ENCODE assay signal across 10 mouse cellular contexts in genomic region chr5:133666473-133666872, GRCm38 (mm10).
DNase-seq lines count a peak whose midpoint lies in the region; ATAC-seq and TF ChIP-seq lines count a peak whose summit lies in the region.
"Had no signal": no experiment of that assay in that cellular context is flagged by ENCODE, and none has a peak within 500 bp of the region (broad histone marks: within the 10 kb centered on the region; RNA-seq: fewer than 3 reads in every experiment).

No protein-coding gene starts in this region.

- H3K27me3 ChIP-seq in ES-Bruce4 (ENCODE audit: control insufficient read depth, insufficient read depth, low read length, poor library complexity, severe bottlenecking), result no peaks in the 10 kb centered on the region
- H3K27me3 ChIP-seq in embryonic facial prominence, embryonic 11.5 days (ENCODE audit: control insufficient read depth, insufficient read depth, low read length), result no peaks in the 10 kb centered on the region
- no peaks in the 10 kb centered on the region for H3K27me3 ChIP-seq in limb, embryonic 11.5 days (ENCODE audit: control insufficient read depth, insufficient read depth, low read length)

- no peak overlapping the region for H3K27ac ChIP-seq in ES-Bruce4 (ENCODE audit: insufficient read depth, low read length)
- no peak overlapping the region for H3K27ac ChIP-seq in embryonic facial prominence, embryonic 11.5 days (replicated peaks; ENCODE audit: low read depth, low read length)
- no peak overlapping the region for H3K27ac ChIP-seq in limb, embryonic 11.5 days (replicated peaks; ENCODE audit: low read depth, low read length)
- H3K27ac ChIP-seq: heart, embryonic 15.5 days had no signal

- TF ChIP-seq POLR2A in ES-Bruce4 (IDR thresholded peaks at IDR 0.05; ENCODE audit: insufficient read depth, low read length), result no peak

- H3K4me2 ChIP-seq in embryonic facial prominence, embryonic 11.5 days (ENCODE audit: low read depth, low read length), result no peak overlapping the region
- no peak overlapping the region for H3K4me2 ChIP-seq in limb, embryonic 11.5 days (ENCODE audit: low read depth, severe bottlenecking)
- H3K4me2 ChIP-seq: heart, embryonic 15.5 days had no signal

- H3K4me1 ChIP-seq in ES-Bruce4 (ENCODE audit: control insufficient read depth, insufficient read depth, low read length), result no peaks in the 10 kb centered on the region
- H3K4me1 ChIP-seq in embryonic facial prominence, embryonic 11.5 days (ENCODE audit: control insufficient read depth, insufficient read depth, low read length), result no peaks in the 10 kb centered on the region
- no peaks in the 10 kb centered on the region for H3K4me1 ChIP-seq in limb, embryonic 11.5 days (ENCODE audit: control insufficient read depth, insufficient read depth, low read length)

- H3K4me3 ChIP-seq in ES-Bruce4 (ENCODE audit: low read depth, low read length), result no peak overlapping the region
- H3K4me3 ChIP-seq in embryonic facial prominence, embryonic 11.5 days (ENCODE audit: low read depth, low read length), result no peak overlapping the region
- H3K4me3 ChIP-seq in limb, embryonic 11.5 days (ENCODE audit: low read depth, low read length), result no peak overlapping the region
- H3K4me3 ChIP-seq: heart, embryonic 15.5 days; myocyte had no signal

- H3K36me3 ChIP-seq in ES-Bruce4 (ENCODE audit: control insufficient read depth, insufficient read depth, low read length, poor library complexity, severe bottlenecking), result no peaks in the 10 kb centered on the region
- H3K36me3 ChIP-seq in embryonic facial prominence, embryonic 11.5 days (replicated peaks; ENCODE audit: control insufficient read depth, insufficient read depth, low read depth, low read length), result no peaks in the 10 kb centered on the region
- H3K36me3 ChIP-seq in limb, embryonic 11.5 days (ENCODE audit: control insufficient read depth, insufficient read depth, low read length), result no peaks in the 10 kb centered on the region
- H3K36me3 ChIP-seq: heart, embryonic 15.5 days had no signal

- TF ChIP-seq EP300 in ES-Bruce4 (IDR thresholded peaks at IDR 0.05; ENCODE audit: insufficient read depth, low read depth, low read length), result no peak

- 33% methylated on average over 6 of the region's 6 CpGs for WGBS in embryonic facial prominence, embryonic 11.5 days
- WGBS in limb, embryonic 11.5 days, result 40% methylated on average over 6 of the region's 6 CpGs

- H3K9ac ChIP-seq in ES-Bruce4 (ENCODE audit: low read depth, poor library complexity, severe bottlenecking), result no peak overlapping the region
- H3K9ac ChIP-seq in embryonic facial prominence, embryonic 11.5 days (replicated peaks; ENCODE audit: low read length), result no peak overlapping the region
- no peak overlapping the region for H3K9ac ChIP-seq in limb, embryonic 11.5 days (ENCODE audit: low read length)
- H3K9ac ChIP-seq: heart, embryonic 15.5 days had no signal

- DNase-seq in heart, postnatal 36 days, result peak; percentile 12 to 38
- no peak for DNase-seq in heart, postnatal 25 days (ENCODE audit: low spot score)
- DNase-seq in adrenal gland, postnatal 10 days, result peak; percentile 74
- DNase-seq in embryonic facial prominence, embryonic 11.5 days (ENCODE audit: low spot score), result peak; percentile 60
- peak; percentile 72 for DNase-seq in limb, embryonic 11.5 days (ENCODE audit: low spot score)
- DNase-seq in skeletal muscle tissue, adult 2 months (ENCODE audit: low read depth, low spot score), result peak; percentile 3
- no peak for DNase-seq in c-Kit-positive CD71-positive TER-119-positive erythroid progenitor cells, embryonic 14.5 days (ENCODE audit: low spot score)

- H3K9me3 ChIP-seq in ES-Bruce4 (replicated peaks; ENCODE audit: control insufficient read depth, insufficient read depth, low read length, poor library complexity, severe bottlenecking), result no peaks in the 10 kb centered on the region
- H3K9me3 ChIP-seq in embryonic facial prominence, embryonic 11.5 days (replicated peaks; ENCODE audit: control insufficient read depth, low read length), result no peaks in the 10 kb centered on the region
- no peaks in the 10 kb centered on the region for H3K9me3 ChIP-seq in limb, embryonic 11.5 days (ENCODE audit: control insufficient read depth, low read length)
- H3K9me3 ChIP-seq: heart, embryonic 15.5 days had no signal

- ATAC-seq in embryonic facial prominence, embryonic 11.5 days (replicated peaks; ENCODE audit: insufficient number of reproducible peaks, low FRiP score, low TSS enrichment, low read depth), result no peak
- no peak for ATAC-seq in limb, embryonic 11.5 days (ENCODE audit: insufficient number of reproducible peaks, low FRiP score, low TSS enrichment, low read depth)

- intact Hi-C loops in heart, postnatal 36 days (cut with DNase I), result no loop called here
- intact Hi-C loops in heart, postnatal 25 days (cut with DNase I), result no loop called here

- peak; percentile 62 for TF ChIP-seq CTCF in ES-Bruce4 (IDR thresholded peaks at IDR 0.05; ENCODE audit: low read depth, low read length)

Comparison
In these comparisons a context has a peak if more than half of its experiments do, and no peak if none do; other contexts are left out.
1. DNase-seq: peak in heart, postnatal 36 days (2 of 2), adrenal gland, postnatal 10 days (single experiment), embryonic facial prominence, embryonic 11.5 days (single experiment), limb, embryonic 11.5 days (single experiment) and skeletal muscle tissue, adult 2 months (single experiment); none in heart, postnatal 25 days (single experiment) and c-Kit-positive CD71-positive TER-119-positive erythroid progenitor cells, embryonic 14.5 days (single experiment).